Mouse (Mus musculus): ENCODE measurements around the gene Bpi.

DNA sequence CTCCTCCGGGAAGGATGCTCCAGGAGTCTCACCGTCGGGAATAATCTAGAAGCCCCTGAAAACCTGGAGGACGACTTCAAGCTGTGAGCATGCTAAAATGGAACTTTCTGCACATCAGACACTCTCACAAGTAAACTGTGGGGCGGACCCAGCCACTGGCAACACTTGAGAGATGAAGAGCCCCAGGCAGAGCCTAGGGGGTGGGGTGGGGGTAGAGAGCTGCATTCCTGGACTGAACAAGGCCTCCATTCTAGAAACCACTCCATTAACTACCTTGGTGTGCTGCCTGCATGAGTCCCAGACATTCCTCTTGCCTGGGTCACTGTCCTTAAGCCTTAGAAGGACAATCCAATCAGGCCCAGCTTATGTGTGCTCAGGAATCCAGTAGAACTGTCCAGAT, 26.8 kb upstream of the Bpi start:
- no peak for TF ChIP-seq CTCF (conservative IDR thresholded peaks at IDR 0.05 in 1 of 2, IDR thresholded peaks at IDR 0.05 in 1 of 2; ENCODE audit: low read depth in 2 of 2, low read length in 2 of 2)
- TF ChIP-seq POLR2AphosphoS2 (IDR thresholded peaks at IDR 0.05; ENCODE audit: low read depth, low read length) = no peak
- no peak for TF ChIP-seq ZC3H11A (IDR thresholded peaks at IDR 0.05; ENCODE audit: low read depth, low read length)
- no peak for TF ChIP-seq TCF12 (IDR thresholded peaks at IDR 0.05; ENCODE audit: low read depth, low read length)
- TF ChIP-seq POLR2A (IDR thresholded peaks at IDR 0.05; ENCODE audit: low read depth, low read length) = no peak
- TF ChIP-seq EP300 (IDR thresholded peaks at IDR 0.05; ENCODE audit: low read length) = no peak
- TF ChIP-seq MAX (IDR thresholded peaks at IDR 0.05; ENCODE audit: low read length) = no peak
- TF ChIP-seq USF1 (IDR thresholded peaks at IDR 0.05; ENCODE audit: low read depth, low read length) = no peak

Data from CH12.LX (cell line).